Mouse (Mus musculus): Measurements from ENCODE around the gene Slc52a3. TPM values are rescaled to one million over a fixed set of nuclear protein-coding genes. Genes with fewer than 3 reads are reported as not detected.

Slc52a3 gene
- polyA plus RNA-seq, 1 experiment from 2014 or later: 1.4 TPM

DNA sequence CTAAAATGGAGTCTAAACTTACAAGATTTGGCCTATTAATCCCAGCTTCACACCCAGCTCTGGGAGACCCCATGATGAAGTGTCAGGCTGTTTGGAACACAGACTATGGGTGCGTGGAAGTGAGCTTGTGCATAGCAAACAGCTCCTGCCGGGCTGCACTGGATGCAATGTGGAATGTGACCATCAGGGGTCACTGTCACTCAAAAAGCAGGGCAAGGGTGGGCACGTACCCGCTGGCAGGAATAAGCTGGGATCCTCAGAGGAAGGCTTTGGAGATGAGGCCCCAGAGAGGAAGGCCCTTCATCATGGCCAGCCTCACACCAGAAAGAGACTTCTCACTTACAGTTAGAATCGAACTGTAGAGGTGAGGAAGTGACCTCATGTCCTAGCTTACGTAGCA is 23.9 kb downstream of the Slc52a3 start:
- peak; percentile 74 for DNase-seq (ENCODE audit: low spot score)
- no peaks in the 10 kb centered on the region for H3K9me3 ChIP-seq (ENCODE audit: control insufficient read depth, low read length)
- H3K4me3 ChIP-seq (replicated peaks; ENCODE audit: low read length): no peak overlapping the region
- ATAC-seq (ENCODE audit: low FRiP score): peak; percentile 46; the same call in 1 of the 2 replicates
- H3K9ac ChIP-seq: no peak overlapping the region
- H3K4me2 ChIP-seq (replicated peaks): no peak overlapping the region
- no peak overlapping the region for H3K27ac ChIP-seq
- 22% methylated on average over 6 of the region's 6 CpGs for WGBS
- no peaks in the 10 kb centered on the region for H3K27me3 ChIP-seq (ENCODE audit: control insufficient read depth, insufficient read depth, low read length)
- peaks cover 6% of the 10 kb centered on the region; the same call in 1 of the 2 replicates for H3K4me1 ChIP-seq (replicated peaks; ENCODE audit: control insufficient read depth, insufficient read depth, low read length)
- H3K36me3 ChIP-seq (replicated peaks; ENCODE audit: control insufficient read depth, insufficient read depth): no peaks in the 10 kb centered on the region

DNA sequence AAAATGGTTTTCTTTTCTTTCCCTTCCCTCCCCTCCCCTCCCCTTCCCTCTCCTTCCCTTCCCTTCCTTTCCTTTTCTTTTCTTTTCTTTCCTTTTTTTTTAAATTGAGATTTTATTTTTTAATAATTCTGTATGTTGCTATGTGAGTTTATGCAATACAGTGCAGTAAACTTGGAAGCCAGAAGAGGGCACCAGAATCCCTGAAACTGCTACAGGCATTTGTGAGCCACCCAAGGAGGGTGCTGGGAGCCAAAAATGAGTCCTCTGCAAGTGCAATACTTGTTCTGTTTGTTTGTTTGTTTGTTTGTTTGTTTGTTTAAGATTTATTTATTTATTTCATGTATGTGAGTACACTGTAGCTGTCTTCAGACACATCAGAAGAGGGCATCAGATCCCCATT is 25.7 kb downstream of the Slc52a3 start:
- H3K27me3 ChIP-seq (ENCODE audit: control insufficient read depth, insufficient read depth, low read length): no peaks in the 10 kb centered on the region
- H3K4me2 ChIP-seq (replicated peaks): no peak overlapping the region
- H3K9me3 ChIP-seq (ENCODE audit: control insufficient read depth, low read length): no peaks in the 10 kb centered on the region
- no peaks in the 10 kb centered on the region for H3K36me3 ChIP-seq (replicated peaks; ENCODE audit: control insufficient read depth, insufficient read depth)
- H3K9ac ChIP-seq: no peak overlapping the region
- H3K4me1 ChIP-seq (replicated peaks; ENCODE audit: control insufficient read depth, insufficient read depth, low read length): peaks cover 7% of the 10 kb centered on the region; the same call in 1 of the 2 replicates
- no peak overlapping the region for H3K4me3 ChIP-seq (replicated peaks; ENCODE audit: low read length)
- no peak overlapping the region for H3K27ac ChIP-seq
- DNase-seq (ENCODE audit: low spot score) (no peak), ATAC-seq (ENCODE audit: low FRiP score) (no peak)

DNA sequence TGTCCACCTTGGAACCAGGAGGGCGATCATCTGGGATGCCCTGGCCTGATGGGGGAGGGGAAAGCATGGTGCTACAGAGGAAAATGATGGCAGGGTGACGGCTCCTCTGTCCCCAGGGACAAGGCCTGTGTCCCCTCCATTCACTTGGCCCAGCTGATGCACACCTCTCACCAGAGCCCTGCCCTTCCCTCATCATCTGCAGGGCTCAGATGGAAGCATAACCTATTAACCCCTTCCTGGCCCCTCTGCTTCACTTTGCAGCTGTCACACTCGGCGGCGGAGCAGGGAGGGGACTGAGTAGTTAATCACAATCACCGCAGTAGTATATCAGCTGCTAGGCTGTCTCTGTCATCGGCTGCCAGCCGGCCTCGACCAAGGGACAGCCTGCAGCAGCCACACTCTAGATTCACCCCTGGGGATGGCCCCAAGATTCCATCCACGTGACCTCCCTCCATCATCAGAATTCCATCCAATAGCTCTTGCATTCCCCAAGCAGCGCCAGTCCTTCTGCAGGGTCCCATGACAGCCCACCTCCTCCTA is 28.6 kb downstream of the Slc52a3 start:
- Histone ChIP-seq H3K4me3 (replicated peaks; ENCODE audit: low read length) (no peak overlapping the region), H3K9ac (0 out of 2 replicates have a peak overlapping the region, but pooled peaks have one; percentile 36), H3K27ac (no peak overlapping the region), H3K4me2 (replicated peaks) (no peak overlapping the region; the same call in 1 of the 2 replicates), H3K4me1 (replicated peaks; ENCODE audit: control insufficient read depth, insufficient read depth, low read length) (peaks cover 7% of the 10 kb centered on the region; the same call in 1 of the 2 replicates), H3K9me3 (ENCODE audit: control insufficient read depth, low read length) (no peaks in the 10 kb centered on the region), H3K36me3 (replicated peaks; ENCODE audit: control insufficient read depth, insufficient read depth) (no peaks in the 10 kb centered on the region), H3K27me3 (ENCODE audit: control insufficient read depth, insufficient read depth, low read length) (no peaks in the 10 kb centered on the region)
- 26% methylated on average over 11 of the region's 11 CpGs for WGBS
- ATAC-seq (ENCODE audit: low FRiP score): no peak
- no peak for DNase-seq (ENCODE audit: low spot score)

DNA sequence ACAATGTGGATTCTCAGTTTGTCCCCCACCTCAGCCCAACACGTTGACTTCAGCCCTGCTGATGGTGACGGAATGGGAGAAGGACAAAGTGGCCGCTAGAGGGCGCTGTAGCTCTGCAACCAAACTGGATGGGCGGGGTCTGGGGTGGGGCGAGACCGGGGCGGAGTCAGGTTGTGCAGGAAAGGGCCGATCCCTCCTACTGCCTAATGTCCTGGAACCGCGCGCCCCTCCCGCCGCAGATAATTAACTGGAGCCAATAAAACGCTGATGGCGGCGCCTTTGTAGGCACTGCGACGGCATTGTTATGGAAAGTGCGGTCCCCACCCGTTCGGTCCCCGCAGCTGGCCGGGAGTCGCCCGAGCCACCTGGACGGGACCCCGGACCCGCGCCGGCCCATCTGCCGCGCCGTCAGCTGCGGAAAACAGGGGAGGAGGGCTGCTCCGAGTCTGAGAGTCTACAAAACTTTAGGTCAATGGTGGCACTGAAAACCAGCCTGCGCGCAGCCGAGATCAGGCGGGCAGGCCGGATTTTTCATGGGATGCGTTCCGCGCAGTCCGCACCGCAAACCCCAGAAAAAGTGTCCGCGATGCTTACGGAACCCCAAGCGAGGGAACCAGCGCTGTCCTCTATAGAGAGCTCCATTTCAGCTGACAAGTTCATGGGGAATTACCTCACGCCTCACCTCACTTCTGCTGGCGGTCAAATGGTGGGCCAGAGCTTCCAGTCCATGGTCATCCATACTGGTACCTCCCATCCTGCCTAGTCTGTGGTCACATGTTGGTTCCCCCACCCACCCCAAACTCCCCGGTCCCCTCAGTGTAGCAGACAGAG is 33.2 kb downstream of the Slc52a3 start:
- H3K27me3 ChIP-seq (ENCODE audit: control insufficient read depth, insufficient read depth, low read length): 0 out of 2 replicates have a peak, but pooled peaks cover 5% of the 10 kb centered on the region
- WGBS: under 1% methylated on average over 53 of the region's 54 CpGs
- no peaks in the 10 kb centered on the region for H3K9me3 ChIP-seq (ENCODE audit: control insufficient read depth, low read length)
- peak overlapping the region; percentile 75 for H3K27ac ChIP-seq
- H3K4me2 ChIP-seq (replicated peaks): peak overlapping the region; percentile 81
- peak; percentile 97 for DNase-seq (ENCODE audit: low spot score)
- H3K4me3 ChIP-seq (replicated peaks; ENCODE audit: low read length): peak overlapping the region; percentile 57
- peak; percentile 94 for ATAC-seq (ENCODE audit: low FRiP score)
- peaks cover 7% of the 10 kb centered on the region; the same call in 1 of the 2 replicates for H3K4me1 ChIP-seq (replicated peaks; ENCODE audit: control insufficient read depth, insufficient read depth, low read length)
- peak overlapping the region; percentile 68 for H3K9ac ChIP-seq
- no peaks in the 10 kb centered on the region for H3K36me3 ChIP-seq (replicated peaks; ENCODE audit: control insufficient read depth, insufficient read depth)

DNA sequence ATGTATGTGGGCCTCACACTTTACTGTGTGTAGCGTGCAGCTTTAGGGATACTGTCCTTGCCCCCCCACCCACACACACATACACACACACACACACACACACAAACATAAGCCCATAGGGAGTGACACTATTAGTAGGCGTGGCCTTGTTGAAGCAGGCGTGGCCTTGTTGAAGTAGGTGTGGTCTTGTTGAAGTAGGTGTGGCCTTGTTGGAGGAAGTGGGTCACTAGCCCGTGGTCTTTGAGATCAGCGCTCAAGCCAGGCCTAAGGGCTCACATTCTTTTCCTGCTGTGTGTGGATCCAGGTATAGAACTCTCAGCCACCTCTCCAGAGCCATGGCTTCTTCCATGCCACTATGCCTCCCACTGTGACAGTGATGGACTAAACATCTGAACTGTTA is 34.7 kb downstream of the Slc52a3 start:
- WGBS: 85% methylated on average over 5 of the region's 5 CpGs
- no peak for DNase-seq (ENCODE audit: low spot score)
- no peaks in the 10 kb centered on the region for H3K4me1 ChIP-seq (replicated peaks; ENCODE audit: control insufficient read depth, insufficient read depth, low read length)
- H3K4me3 ChIP-seq (replicated peaks; ENCODE audit: low read length): no peak overlapping the region
- no peaks in the 10 kb centered on the region for H3K9me3 ChIP-seq (ENCODE audit: control insufficient read depth, low read length)
- H3K4me2 ChIP-seq (replicated peaks): no peak overlapping the region
- H3K27me3 ChIP-seq (ENCODE audit: control insufficient read depth, insufficient read depth, low read length): 0 out of 2 replicates have a peak, but pooled peaks cover 5% of the 10 kb centered on the region
- no peak overlapping the region for H3K9ac ChIP-seq
- ATAC-seq (ENCODE audit: low FRiP score): no peak
- H3K36me3 ChIP-seq (replicated peaks; ENCODE audit: control insufficient read depth, insufficient read depth): no peaks in the 10 kb centered on the region
- no peak overlapping the region for H3K27ac ChIP-seq

DNA sequence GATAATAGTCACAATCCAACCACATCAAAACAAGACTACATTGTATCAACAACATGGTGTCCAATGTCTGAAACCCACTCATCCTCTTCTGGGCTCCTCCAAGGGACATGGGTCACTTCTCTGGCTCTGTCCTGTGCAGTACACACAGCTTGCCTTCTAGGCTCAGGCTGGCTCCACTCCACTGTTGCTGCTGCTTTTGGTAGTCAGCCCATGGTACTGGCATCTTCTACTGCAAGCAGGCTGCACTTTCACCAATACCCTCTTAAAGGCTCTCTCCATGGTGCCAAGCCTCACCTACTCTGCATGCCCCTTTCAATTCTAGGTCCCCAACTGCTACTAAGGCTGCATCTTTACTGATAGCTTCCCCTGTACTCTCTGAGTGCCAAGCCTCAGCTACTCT is 43.8 kb downstream of the Slc52a3 start:
- Histone ChIP-seq H3K27ac (no peak overlapping the region), H3K27me3 (ENCODE audit: control insufficient read depth, insufficient read depth, low read length) (no peaks in the 10 kb centered on the region), H3K36me3 (replicated peaks; ENCODE audit: control insufficient read depth, insufficient read depth) (no peaks in the 10 kb centered on the region), H3K4me3 (replicated peaks; ENCODE audit: low read length) (no peak overlapping the region), H3K4me2 (replicated peaks) (no peak overlapping the region), H3K4me1 (replicated peaks; ENCODE audit: control insufficient read depth, insufficient read depth, low read length) (no peaks in the 10 kb centered on the region), H3K9ac (no peak overlapping the region), H3K9me3 (ENCODE audit: control insufficient read depth, low read length) (no peaks in the 10 kb centered on the region)
- ATAC-seq (ENCODE audit: low FRiP score) (no peak), DNase-seq (ENCODE audit: low spot score) (no peak)

DNA sequence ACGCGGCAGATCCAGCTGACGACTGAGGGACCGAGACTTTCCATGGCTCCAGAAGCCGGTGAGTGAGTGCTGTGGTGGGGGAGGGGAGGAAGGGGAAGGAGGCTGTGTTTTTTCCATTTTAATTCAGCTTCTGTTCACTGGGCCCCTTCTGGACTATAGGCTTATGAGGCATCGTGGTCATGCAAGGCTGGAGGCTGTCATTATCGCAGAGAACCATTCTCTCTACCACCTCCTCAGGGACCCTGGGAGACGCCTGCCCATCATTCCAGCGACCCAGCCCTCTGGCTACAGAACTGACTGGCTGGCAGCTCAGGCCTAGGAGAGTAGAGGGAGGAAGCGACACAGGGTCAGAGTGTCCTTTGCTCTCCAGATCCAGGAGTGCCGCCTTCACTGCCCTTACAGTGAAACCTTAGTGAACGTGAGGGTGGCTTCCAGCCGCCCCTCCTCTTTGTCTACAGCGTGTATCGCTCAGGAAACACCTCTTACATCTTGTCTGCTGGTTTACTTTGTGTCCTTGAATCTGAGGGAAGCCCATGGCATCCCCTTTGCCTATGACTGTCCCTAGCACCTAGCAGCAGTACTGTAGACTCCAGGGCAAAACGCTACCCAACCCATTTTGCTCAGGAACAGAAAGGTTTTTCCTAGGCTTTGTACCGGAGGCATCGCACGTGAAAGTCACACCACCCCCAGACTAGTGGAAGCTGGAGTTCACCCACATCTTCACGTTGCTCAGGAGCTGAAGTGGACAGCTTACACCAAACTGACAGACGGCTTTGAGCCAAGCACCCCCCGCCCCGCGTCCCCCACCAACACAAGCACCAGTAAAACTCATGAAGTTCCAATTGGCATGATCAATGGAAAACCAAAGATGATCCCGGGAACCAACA is 51.0 kb downstream of the Slc52a3 start:
- no peak overlapping the region for H3K4me3 ChIP-seq (replicated peaks; ENCODE audit: low read length)
- ATAC-seq (ENCODE audit: low FRiP score): peak; percentile 56

DNA sequence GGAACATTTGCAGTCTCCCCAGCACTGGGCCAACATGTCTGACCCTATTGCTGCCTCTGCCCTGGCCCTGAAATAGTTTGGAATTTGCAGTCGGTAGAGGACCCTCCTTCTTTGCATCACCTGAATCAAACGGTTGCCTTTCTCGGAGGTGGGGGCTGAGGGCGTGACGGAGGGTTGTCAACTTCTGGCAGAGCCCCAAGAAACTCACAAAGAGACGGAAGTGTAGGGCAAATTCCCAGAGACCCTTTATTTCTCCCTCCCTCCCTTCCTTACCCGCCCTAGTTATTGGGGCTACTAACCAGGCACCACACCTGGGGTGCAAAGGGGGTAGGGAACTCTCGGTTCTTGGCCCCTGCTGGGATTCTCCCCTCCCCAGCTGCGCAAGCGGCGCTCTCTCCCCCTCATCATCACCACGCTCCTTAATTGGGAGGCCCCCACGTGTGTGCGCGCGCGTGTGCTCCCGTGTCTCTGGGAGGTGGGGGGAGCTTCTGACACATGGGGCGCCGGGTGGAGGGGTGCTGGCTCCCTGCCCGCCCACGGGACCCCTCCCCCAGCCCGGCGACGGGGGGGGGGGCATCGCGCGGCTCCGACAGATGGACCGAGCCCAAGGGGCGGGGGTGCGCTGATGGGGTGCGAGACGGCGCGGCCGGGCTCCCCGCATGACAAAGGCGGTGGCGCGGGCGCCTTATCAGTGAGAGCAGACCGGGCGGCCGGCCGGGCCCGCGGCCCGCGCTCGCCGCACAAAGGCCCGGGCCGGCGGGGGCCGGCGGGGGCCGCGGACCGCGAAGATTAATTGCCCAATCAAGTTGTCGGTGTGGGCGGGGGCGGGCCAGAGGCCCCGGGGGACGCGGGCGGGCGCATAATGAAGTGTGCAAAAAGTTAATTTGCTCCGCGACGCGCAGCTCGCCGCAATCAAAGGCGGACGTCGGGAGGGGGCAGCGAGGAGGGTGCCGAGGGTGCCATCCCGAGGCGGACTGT is 52.0 kb downstream of the Slc52a3 start:
- Histone ChIP-seq H3K4me1 (replicated peaks; ENCODE audit: control insufficient read depth, insufficient read depth, low read length) (peaks cover 54% of the 10 kb centered on the region), H3K27ac (peak overlapping the region; percentile 90), H3K4me3 (replicated peaks; ENCODE audit: low read length) (peak overlapping the region; percentile 43), H3K36me3 (replicated peaks; ENCODE audit: control insufficient read depth, insufficient read depth) (no peaks in the 10 kb centered on the region), H3K4me2 (replicated peaks) (peak overlapping the region; percentile 92), H3K27me3 (ENCODE audit: control insufficient read depth, insufficient read depth, low read length) (no peaks in the 10 kb centered on the region), H3K9ac (peak overlapping the region; percentile 67), H3K9me3 (ENCODE audit: control insufficient read depth, low read length) (no peaks in the 10 kb centered on the region)
- DNase-seq (ENCODE audit: low spot score): peak; percentile 42
- 1% methylated on average over 63 of the region's 82 CpGs for WGBS
- peak; percentile 54; the same call in 1 of the 2 replicates for ATAC-seq (ENCODE audit: low FRiP score)

More for the DNA sequence above, 51.0 kb downstream of the Slc52a3 start:
- 2% methylated on average over 25 of the region's 25 CpGs for WGBS
- Histone ChIP-seq H3K4me2 (replicated peaks) (peak overlapping the region; percentile 92), H3K4me1 (replicated peaks; ENCODE audit: control insufficient read depth, insufficient read depth, low read length) (peaks cover 54% of the 10 kb centered on the region), H3K36me3 (replicated peaks; ENCODE audit: control insufficient read depth, insufficient read depth) (no peaks in the 10 kb centered on the region), H3K9ac (peak overlapping the region; percentile 24; the same call in 1 of the 2 replicates), H3K27me3 (ENCODE audit: control insufficient read depth, insufficient read depth, low read length) (no peaks in the 10 kb centered on the region), H3K27ac (peak overlapping the region; percentile 90), H3K9me3 (ENCODE audit: control insufficient read depth, low read length) (no peaks in the 10 kb centered on the region)
- peak; percentile 53 for DNase-seq (ENCODE audit: low spot score)

Measured in hindbrain, embryonic 14.5 days (tissue).